Mouse (Mus musculus) kidney, embryonic 14.5 days (tissue): Measurements from ENCODE around the gene 1700042G07Rik. TPM values are rescaled to one million over a fixed set of nuclear protein-coding genes. Genes with fewer than 3 reads are reported as not detected.
A peak's percentile ranks its signal among the peaks of the same experiment; 100 is the strongest.

ENCODE experiments used
- ATAC-seq: fragments of 200-750 bp; cut with Nextera tagmentation; 2 replicates; pipeline ENCODE4 v1.8.0; 2017; ENCODE audit warnings: moderate number of reproducible peaks, mild to moderate bottlenecking, moderate TSS enrichment, moderate library complexity; ENCODE audit not compliant: low FRiP score, low TSS enrichment
- H3K27ac ChIP-seq: fragments of 300-500 bp; sonication (generic); 2 replicates; pipeline ENCODE4 v1.5.1; 2014; ENCODE audit warnings: low read depth, mild to moderate bottlenecking, low read length, moderate library complexity, mixed read lengths
- H3K27me3 ChIP-seq: fragments of 300-500 bp; sonication (generic); 2 replicates; pipeline ENCODE4 v1.6.1; 2014; ENCODE audit warnings: mild to moderate bottlenecking, low read length; ENCODE audit not compliant: control insufficient read depth, insufficient read depth
- H3K36me3 ChIP-seq: fragments of 300-500 bp; sonication (generic); 2 replicates; pipeline ENCODE4 v1.6.1; 2014; ENCODE audit warnings: low read length, mixed read lengths; ENCODE audit not compliant: control insufficient read depth, insufficient read depth
- H3K4me1 ChIP-seq: fragments of 300-500 bp; sonication (generic); 2 replicates; pipeline ENCODE4 v1.6.1; 2014; ENCODE audit warnings: low read length, mixed read lengths; ENCODE audit not compliant: control insufficient read depth, insufficient read depth
- H3K4me2 ChIP-seq: fragments of 300-500 bp; sonication (generic); replicated peaks from 2 replicates; pipeline ENCODE4 v1.6.1; 2014; ENCODE audit warnings: low read depth, mild to moderate bottlenecking, low read length
- H3K4me3 ChIP-seq: fragments of 300-500 bp; sonication (generic); 2 replicates; pipeline ENCODE4 v1.5.1; 2014; ENCODE audit warnings: mild to moderate bottlenecking, low read length
- H3K9ac ChIP-seq: fragments of 300-500 bp; sonication (generic); 2 replicates; pipeline ENCODE4 v1.6.1; 2014; ENCODE audit warnings: low read depth, mild to moderate bottlenecking, low read length, moderate library complexity
- H3K9me3 ChIP-seq: fragments of 300-500 bp; sonication (generic); 2 replicates; pipeline ENCODE4 v1.6.1; 2016; ENCODE audit warnings: low read length; ENCODE audit not compliant: control insufficient read depth
- WGBS: fragments of 180-500 bp; shearing (Covaris S2); extraction: QIAGEN DNeasy Blood & Tissue Kit; methylation state at CpG from one replicate; pipeline ENCODE4 v1.1.7; 2014; 5-methylcytosine and 5-hydroxymethylcytosine counted together
- polyA plus RNA-seq: library from polyadenylated mRNA; unstranded; fragments of >200 nt; fragmentation: Nextera tagmentation; extraction: Ambion mirVana; gene quantifications from 2 replicates; pipeline ENCODE4 v1.2.1, GENCODE M21; 2014

1700042G07Rik gene
- polyA plus RNA-seq, 1 experiment from 2014 or later: not detected

GRCm38 (mm10) chr4:116182079-116182478 lies 8.9 kb downstream of the 1700042G07Rik start:
- 62% methylated on average over 3 of the region's 3 CpGs for WGBS
- Histone ChIP-seq H3K4me3 (no peak overlapping the region), H3K9me3 (no peaks in the 10 kb centered on the region), H3K27me3 (no peaks in the 10 kb centered on the region), H3K4me1 (peaks cover 19% of the 10 kb centered on the region), H3K36me3 (no peaks in the 10 kb centered on the region), H3K27ac (no peak overlapping the region), H3K4me2 (no peak overlapping the region), H3K9ac (no peak overlapping the region)
- ATAC-seq: no peak

DNA sequence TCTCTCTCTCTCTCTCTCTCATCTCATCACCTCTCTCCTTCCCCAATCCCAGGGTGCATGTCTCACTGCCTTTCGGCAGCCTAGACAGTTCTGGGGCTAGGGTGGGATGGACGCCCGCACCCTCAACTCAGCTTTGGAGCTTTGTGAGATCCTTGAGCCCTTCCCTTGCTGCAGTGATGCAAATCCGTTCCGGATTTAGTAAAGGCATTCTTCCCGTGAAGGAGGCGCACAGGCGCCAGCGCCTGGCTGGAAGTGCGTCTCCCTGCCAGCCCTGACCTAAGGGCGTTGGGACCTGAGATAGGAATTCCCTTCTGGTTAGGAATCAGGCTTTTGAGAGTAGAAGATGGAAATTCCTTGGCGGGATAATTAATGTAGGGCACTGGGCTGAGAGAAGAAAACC lies 9.6 kb downstream of the 1700042G07Rik start:
- Histone ChIP-seq H3K9me3 (no peaks in the 10 kb centered on the region), H3K9ac (0 out of 2 replicates have a peak overlapping the region, but pooled peaks have one; percentile 28), H3K36me3 (no peaks in the 10 kb centered on the region), H3K4me1 (peaks cover 14% of the 10 kb centered on the region), H3K27me3 (no peaks in the 10 kb centered on the region), H3K4me3 (no peak overlapping the region), H3K4me2 (peak overlapping the region; percentile 34), H3K27ac (no peak overlapping the region)
- no peak for ATAC-seq
- WGBS: 10% methylated on average over 12 of the region's 12 CpGs

DNA sequence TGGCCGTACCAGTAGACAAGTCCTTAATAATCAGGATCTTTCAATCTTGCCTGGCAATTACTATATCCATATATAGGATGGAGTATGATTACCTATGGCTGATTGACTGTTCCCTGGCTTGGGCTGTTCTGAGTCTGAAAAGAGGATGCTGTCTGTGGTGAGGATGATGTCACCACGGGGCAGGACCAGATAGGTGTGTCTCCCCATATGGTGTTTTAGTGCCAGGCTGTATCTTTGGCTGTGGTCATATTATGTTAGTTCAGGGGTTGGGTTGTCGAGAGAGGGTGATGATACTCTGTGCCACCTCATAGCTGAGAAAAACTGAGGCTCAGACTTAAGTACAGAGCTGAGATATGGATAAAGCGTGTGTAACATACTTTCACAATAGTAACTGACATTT lies 11.9 kb downstream of the 1700042G07Rik start:
- H3K9ac ChIP-seq: no peak overlapping the region
- 86% methylated on average over 4 of the region's 4 CpGs for WGBS
- no peak overlapping the region for H3K4me2 ChIP-seq
- H3K27me3 ChIP-seq: no peaks in the 10 kb centered on the region
- H3K36me3 ChIP-seq: no peaks in the 10 kb centered on the region
- H3K9me3 ChIP-seq: no peaks in the 10 kb centered on the region
- no peak for ATAC-seq
- no peak overlapping the region for H3K4me3 ChIP-seq
- no peak overlapping the region for H3K27ac ChIP-seq
- H3K4me1 ChIP-seq: peaks cover 14% of the 10 kb centered on the region

DNA sequence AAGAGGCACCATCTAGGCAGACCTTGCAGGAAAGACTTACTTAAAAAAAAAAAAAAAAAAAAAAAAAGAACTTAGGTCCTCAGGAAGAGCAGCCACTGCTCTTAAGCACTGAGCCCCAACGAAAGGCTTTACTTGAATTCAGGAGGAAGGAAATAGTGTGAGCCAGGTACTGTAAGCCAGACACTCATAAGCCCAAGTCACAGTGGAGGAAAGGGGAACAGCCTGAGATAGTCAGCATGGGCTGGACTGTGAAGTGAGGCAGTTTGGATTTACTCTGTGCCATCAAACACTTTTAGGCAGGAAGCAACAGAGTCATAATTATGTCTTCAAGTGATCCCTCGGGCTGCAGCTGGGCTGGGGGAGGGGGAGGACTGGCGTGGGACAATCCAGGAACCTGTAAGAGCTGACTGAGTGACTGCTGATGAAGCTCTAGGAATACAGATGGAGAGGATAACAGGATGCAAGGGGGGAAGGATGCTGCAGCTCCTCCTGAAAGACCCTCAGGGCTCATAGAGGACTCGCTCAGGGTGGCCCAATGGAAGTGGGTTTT lies 19.2 kb downstream of the 1700042G07Rik start:
- no peaks in the 10 kb centered on the region for H3K4me1 ChIP-seq
- no peak overlapping the region for H3K27ac ChIP-seq
- H3K36me3 ChIP-seq: no peaks in the 10 kb centered on the region
- WGBS: 30% methylated on average over 4 of the region's 4 CpGs
- no peak overlapping the region for H3K4me3 ChIP-seq
- no peaks in the 10 kb centered on the region for H3K9me3 ChIP-seq
- no peaks in the 10 kb centered on the region for H3K27me3 ChIP-seq
- ATAC-seq: 0 out of 2 replicates have a peak, but pooled peaks have one; percentile 28
- no peak overlapping the region for H3K4me2 ChIP-seq
- no peak overlapping the region for H3K9ac ChIP-seq

DNA sequence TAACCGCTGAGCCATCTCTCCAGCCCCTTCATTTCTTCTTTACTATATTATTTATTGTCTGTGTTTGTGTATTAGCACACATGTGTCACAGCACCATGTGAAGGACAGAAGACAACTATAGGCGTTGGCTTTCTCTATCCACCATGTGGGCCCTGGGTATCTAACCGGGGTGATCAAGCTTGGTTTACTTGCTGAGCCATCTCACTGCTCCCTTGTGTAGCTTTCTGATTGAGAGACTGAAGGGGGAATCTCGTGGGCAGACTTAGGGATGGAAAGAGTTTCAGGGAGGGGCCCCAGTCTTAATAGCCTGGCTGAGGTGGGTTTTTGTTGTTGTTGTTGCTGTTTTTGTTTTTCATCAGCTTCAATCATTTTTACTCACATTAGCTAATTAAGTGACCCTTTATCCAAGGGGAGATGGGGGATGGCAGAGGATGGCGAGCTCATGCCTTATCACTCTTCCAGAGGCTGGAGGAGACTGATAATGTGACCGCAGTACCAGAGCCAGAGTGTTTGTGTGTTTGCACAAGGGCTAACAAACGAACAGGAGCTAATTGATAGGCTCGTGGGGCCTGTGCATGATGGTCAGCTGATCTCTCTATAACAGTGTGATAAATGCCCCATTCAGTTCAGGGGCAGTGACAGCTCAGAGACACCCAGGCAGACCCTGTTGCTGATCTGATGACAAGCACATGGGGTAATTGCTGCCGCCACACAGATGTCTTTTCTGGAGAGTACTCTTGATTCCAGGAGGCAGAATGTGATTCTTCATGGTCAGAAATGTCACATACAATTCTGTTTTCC lies 20.6 kb downstream of the 1700042G07Rik start:
- no peaks in the 10 kb centered on the region for H3K4me1 ChIP-seq
- no peak for ATAC-seq
- H3K36me3 ChIP-seq: no peaks in the 10 kb centered on the region
- no peaks in the 10 kb centered on the region for H3K27me3 ChIP-seq
- no peak overlapping the region for H3K4me3 ChIP-seq
- H3K27ac ChIP-seq: no peak overlapping the region
- H3K9me3 ChIP-seq: no peaks in the 10 kb centered on the region
- WGBS: 69% methylated on average over 9 of the region's 9 CpGs
- H3K9ac ChIP-seq: no peak overlapping the region
- no peak overlapping the region for H3K4me2 ChIP-seq

DNA sequence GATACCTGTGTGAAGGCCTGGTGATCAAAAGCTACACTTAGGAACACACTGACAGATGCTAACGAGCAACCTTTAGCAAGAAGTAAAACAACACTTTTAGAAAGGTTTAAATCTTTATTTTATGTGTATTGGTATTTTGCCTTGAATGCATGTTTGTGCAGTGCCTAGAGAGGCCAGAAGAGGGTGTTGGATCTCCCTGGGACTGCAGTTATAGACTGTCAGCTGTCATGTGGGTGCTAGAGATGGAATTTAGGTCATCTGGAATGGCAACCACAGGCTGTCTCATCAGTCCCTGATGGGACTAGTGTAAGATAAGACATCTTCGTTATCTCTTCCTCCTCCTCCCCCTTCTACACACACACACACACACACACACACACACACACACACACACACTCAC lies 25.2 kb downstream of the 1700042G07Rik start:
- Histone ChIP-seq H3K9me3 (no peaks in the 10 kb centered on the region), H3K27ac (no peak overlapping the region), H3K4me1 (no peaks in the 10 kb centered on the region), H3K4me3 (no peak overlapping the region), H3K9ac (no peak overlapping the region), H3K27me3 (no peaks in the 10 kb centered on the region), H3K4me2 (no peak overlapping the region), H3K36me3 (no peaks in the 10 kb centered on the region)
- WGBS: 79% methylated on average over 2 of the region's 2 CpGs
- ATAC-seq: no peak

GRCm38 (mm10) chr4:116204422-116204821 lies 31.2 kb downstream of the 1700042G07Rik start:
- Histone ChIP-seq H3K9me3 (no peaks in the 10 kb centered on the region), H3K36me3 (no peaks in the 10 kb centered on the region), H3K4me1 (no peaks in the 10 kb centered on the region), H3K4me3 (no peak overlapping the region), H3K27me3 (no peaks in the 10 kb centered on the region), H3K4me2 (no peak overlapping the region), H3K9ac (no peak overlapping the region), H3K27ac (no peak overlapping the region)
- 70% methylated on average over 3 of the region's 3 CpGs for WGBS
- no peak for ATAC-seq

- H3K9ac ChIP-seq: no peak overlapping the region
- no peak overlapping the region for H3K4me2 ChIP-seq
- no peaks in the 10 kb centered on the region for H3K36me3 ChIP-seq
- no peak for ATAC-seq
- WGBS: 72% methylated on average over 4 of the region's 4 CpGs
- no peaks in the 10 kb centered on the region for H3K4me1 ChIP-seq
- H3K27ac ChIP-seq: no peak overlapping the region
- H3K27me3 ChIP-seq: no peaks in the 10 kb centered on the region
- no peak overlapping the region for H3K4me3 ChIP-seq
- H3K9me3 ChIP-seq: no peaks in the 10 kb centered on the region
These were observed 33.4 kb downstream of the 1700042G07Rik start for GRCm38 (mm10) chr4:116206531-116206930.

GRCm38 (mm10) chr4:116208891-116209290 lies 35.7 kb downstream of the 1700042G07Rik start:
- no peak for ATAC-seq
- H3K4me3 ChIP-seq: no peak overlapping the region
- 72% methylated on average over 1 of the region's 1 CpGs for WGBS
- no peaks in the 10 kb centered on the region for H3K9me3 ChIP-seq
- H3K27me3 ChIP-seq: no peaks in the 10 kb centered on the region
- no peak overlapping the region for H3K4me2 ChIP-seq
- no peak overlapping the region for H3K9ac ChIP-seq
- H3K27ac ChIP-seq: no peak overlapping the region
- H3K36me3 ChIP-seq: no peaks in the 10 kb centered on the region
- no peaks in the 10 kb centered on the region for H3K4me1 ChIP-seq
